Mouse (Mus musculus) liver, embryonic 11.5 days (tissue): ENCODE measurements around the gene Plin4. TPM values are rescaled to one million over a fixed set of nuclear protein-coding genes. Genes with fewer than 3 reads are reported as not detected.

Experiments used
- ATAC-seq: fragments of 200-750 bp; cut with Nextera tagmentation; replicated peaks from 2 replicates; pipeline ENCODE4 v1.8.0; 2017; ENCODE audit warnings: moderate number of reproducible peaks, mild to moderate bottlenecking, moderate TSS enrichment, moderate library complexity; ENCODE audit not compliant: low FRiP score
- DNase-seq: peaks from one replicate; pipeline ENCODE4 v3.0.0-alpha.2; 2017; ENCODE audit warnings: low spot score
- H3K27ac ChIP-seq: fragments of 300-500 bp; sonication (generic); 2 replicates; pipeline ENCODE4 v1.5.1; 2014; ENCODE audit warnings: mild to moderate bottlenecking, low read depth, low read length, control low read depth
- H3K27me3 ChIP-seq: fragments of 300-500 bp; sonication (generic); replicated peaks from 2 replicates; pipeline ENCODE4 v1.6.1; 2014; ENCODE audit warnings: low read length, mixed read lengths; ENCODE audit not compliant: control insufficient read depth, insufficient read depth
- H3K36me3 ChIP-seq: fragments of 300-500 bp; sonication (generic); 2 replicates; pipeline ENCODE4 v1.6.1; 2014; ENCODE audit warnings: mild to moderate bottlenecking, low read length, moderate library complexity, mixed read lengths; ENCODE audit not compliant: control insufficient read depth, insufficient read depth
- H3K4me1 ChIP-seq: fragments of 300-500 bp; sonication (generic); replicated peaks from 2 replicates; pipeline ENCODE4 v1.6.1; 2014; ENCODE audit warnings: low read length, mixed read lengths; ENCODE audit not compliant: control insufficient read depth, insufficient read depth
- H3K4me2 ChIP-seq: fragments of 300-500 bp; sonication (generic); 2 replicates; pipeline ENCODE4 v1.6.1; 2014; ENCODE audit warnings: mild to moderate bottlenecking, control low read depth, moderate library complexity
- H3K4me3 ChIP-seq: fragments of 300-500 bp; sonication (generic); 2 replicates; pipeline ENCODE4 v1.5.1; 2014; ENCODE audit warnings: low read depth, low read length, control low read depth
- H3K9ac ChIP-seq: fragments of 300-500 bp; sonication (generic); 2 replicates; pipeline ENCODE4 v1.6.1; 2014; ENCODE audit warnings: low read depth, low read length, control low read depth
- H3K9me3 ChIP-seq: fragments of 300-500 bp; sonication (generic); 2 replicates; pipeline ENCODE4 v1.6.1; 2016; ENCODE audit warnings: low read length, inconsistent platforms, mixed read lengths; ENCODE audit not compliant: control insufficient read depth
- WGBS: fragments of 180-500 bp; shearing (Covaris S2); extraction: QIAGEN DNeasy Blood & Tissue Kit; methylation state at CpG from one replicate; pipeline ENCODE4 v1.1.7; 2014; 5-methylcytosine and 5-hydroxymethylcytosine counted together
- polyA plus RNA-seq: library from polyadenylated mRNA; unstranded; fragments of >200 nt; fragmentation: Nextera tagmentation; extraction: Ambion mirVana; gene quantifications from 2 replicates; pipeline ENCODE4 v1.2.1, GENCODE M21; 2014

Plin4 gene
- polyA plus RNA-seq, 1 experiment from 2014 or later = 0.14 TPM

DNA sequence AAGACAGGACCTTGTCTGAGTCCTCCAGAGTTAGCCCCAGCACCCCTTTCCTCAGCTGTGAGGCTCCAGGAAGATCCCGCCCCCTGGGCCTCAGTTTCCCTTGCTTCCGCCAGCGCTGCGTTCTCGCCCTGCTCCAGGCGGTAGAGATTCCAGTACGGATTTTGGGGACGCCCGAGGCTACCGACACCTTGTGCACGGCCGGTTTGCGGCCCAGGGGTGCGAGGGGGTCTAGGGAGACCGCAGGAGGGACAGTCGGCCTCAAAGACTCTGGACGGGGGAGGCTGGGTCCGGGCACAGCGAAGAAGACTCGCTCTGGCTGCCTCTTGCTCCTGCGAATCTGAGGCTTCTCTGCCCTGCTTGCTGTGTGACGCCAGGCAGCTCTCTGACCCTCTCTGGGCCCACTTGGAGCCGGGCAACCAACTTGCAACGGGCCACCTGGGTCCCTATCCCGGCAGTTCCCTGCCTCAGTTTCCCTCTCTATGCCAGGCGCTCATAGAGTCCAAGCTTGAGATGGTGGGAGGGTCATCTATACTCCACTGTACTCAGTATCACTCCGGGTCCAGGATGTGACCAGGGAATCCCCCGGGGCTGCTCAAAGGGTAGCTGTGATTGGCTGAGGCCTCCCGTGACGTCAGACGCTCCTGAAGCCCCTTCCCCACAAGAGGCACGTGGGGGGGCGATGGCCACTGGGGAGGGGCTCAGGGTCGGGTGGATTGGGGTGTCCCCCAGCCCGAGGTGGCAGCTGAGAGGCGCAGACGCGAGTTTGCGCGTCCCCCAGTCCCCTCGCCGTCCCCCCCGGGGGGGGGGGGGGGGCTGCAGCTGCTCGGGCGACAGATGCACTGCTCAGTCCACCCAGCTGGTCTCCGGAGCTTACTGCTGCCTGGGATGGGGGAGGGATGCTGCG, 32.4 kb upstream of the Plin4 start:
- H3K27me3 ChIP-seq = peaks cover 86% of the 10 kb centered on the region

DNA sequence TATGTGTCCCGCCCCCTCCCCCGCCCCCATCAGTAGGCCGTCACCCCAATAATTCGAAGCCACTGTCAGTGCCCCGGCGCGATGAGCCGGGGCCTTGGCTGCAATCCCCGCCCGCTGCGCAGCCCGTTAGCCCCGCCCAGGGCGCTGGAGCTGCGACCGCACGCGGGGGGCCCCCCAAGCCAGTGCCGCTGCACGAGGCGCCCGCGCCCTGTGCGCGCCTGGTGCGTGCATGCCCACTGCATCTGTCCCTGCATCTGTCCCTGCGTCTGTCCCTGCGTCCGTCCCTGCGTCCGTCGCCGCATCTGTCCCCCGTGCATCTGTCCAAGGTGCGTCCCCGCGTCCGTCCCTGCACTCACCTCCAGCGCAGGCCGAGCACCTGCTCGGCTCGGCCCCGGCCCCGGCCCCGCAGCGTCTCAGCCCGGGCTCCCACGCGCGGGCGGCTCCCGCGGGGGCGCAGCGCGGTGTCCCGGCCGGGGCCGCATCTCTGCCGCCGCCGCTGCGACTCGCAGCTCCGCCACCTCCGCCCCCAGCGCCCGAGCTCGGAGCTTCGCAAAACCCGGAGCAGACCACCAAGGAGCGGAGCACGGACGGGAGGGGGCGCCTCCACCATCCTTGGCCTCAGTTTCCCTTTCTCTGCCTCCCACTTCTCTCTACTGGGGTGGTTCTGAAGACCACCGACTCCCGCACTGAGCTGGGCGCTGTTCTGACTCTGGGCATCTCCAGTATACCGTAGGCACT, 30.4 kb upstream of the Plin4 start, which contains the start of gene Sema6b:
Gene Sema6b (minus strand): TSS at position 486 of the 738 bp plus-strand sequence.
- no peaks in the 10 kb centered on the region for H3K9me3 ChIP-seq
- ATAC-seq (peak; percentile 43), DNase-seq (peak; percentile 78)
- peak within 1 kb of the TSS; percentile 99 for H3K4me2 ChIP-seq
- peaks cover 67% of the 10 kb centered on the region for H3K27me3 ChIP-seq
- H3K36me3 ChIP-seq = no peaks in the 10 kb centered on the region
- 2% methylated on average over 65 of the region's 79 CpGs for WGBS
- H3K9ac ChIP-seq = peak within 1 kb of the TSS; percentile 52
- peak within 1 kb of the TSS; percentile 70 for H3K4me3 ChIP-seq
- H3K27ac ChIP-seq = no peak within 1 kb of the TSS
- peaks cover 21% of the 10 kb centered on the region for H3K4me1 ChIP-seq

More for the DNA sequence above, 32.4 kb upstream of the Plin4 start:
- ATAC-seq = no peak; the same call in 1 of the 2 replicates
- H3K36me3 ChIP-seq = no peaks in the 10 kb centered on the region
- H3K27ac ChIP-seq = no peak overlapping the region
- peak overlapping the region; percentile 42 for H3K4me3 ChIP-seq
- no peak for DNase-seq
- no peaks in the 10 kb centered on the region for H3K9me3 ChIP-seq
- H3K9ac ChIP-seq = 0 out of 2 replicates have a peak overlapping the region, but pooled peaks have one; percentile 14
- peak overlapping the region; percentile 76 for H3K4me2 ChIP-seq
- H3K4me1 ChIP-seq = peaks cover 20% of the 10 kb centered on the region
- WGBS = 1% methylated on average over 43 of the region's 47 CpGs

DNA sequence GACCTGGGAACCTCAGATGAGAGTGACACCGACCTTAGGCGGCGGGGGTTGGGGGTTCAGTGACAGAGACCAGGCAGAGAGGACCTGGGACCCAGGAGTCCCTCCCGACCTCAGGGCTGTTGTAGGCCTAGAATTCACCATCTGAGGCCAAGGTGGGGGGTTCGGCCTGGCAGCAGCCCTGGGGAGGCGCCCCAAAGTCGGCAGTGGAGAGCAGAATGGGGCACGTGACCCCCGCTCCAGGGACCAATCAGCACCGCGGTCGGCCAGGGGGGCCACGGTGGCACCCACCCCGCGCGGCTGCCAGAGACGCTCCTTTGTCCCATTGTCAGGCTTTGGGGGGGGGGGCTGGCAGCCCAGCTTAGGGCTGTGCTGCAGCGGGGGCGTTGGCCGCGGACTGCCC, 29.8 kb upstream of the Plin4 start:
- Histone ChIP-seq H3K27ac (no peak overlapping the region), H3K36me3 (no peaks in the 10 kb centered on the region), H3K4me1 (peaks cover 28% of the 10 kb centered on the region), H3K9me3 (no peaks in the 10 kb centered on the region), H3K27me3 (peaks cover 60% of the 10 kb centered on the region), H3K4me2 (peak overlapping the region; percentile 99), H3K9ac (peak overlapping the region; percentile 52), H3K4me3 (peak overlapping the region; percentile 70)
- no peak; the same call in 1 of the 2 replicates for ATAC-seq
- no peak for DNase-seq
- 9% methylated on average over 17 of the region's 21 CpGs for WGBS

DNA sequence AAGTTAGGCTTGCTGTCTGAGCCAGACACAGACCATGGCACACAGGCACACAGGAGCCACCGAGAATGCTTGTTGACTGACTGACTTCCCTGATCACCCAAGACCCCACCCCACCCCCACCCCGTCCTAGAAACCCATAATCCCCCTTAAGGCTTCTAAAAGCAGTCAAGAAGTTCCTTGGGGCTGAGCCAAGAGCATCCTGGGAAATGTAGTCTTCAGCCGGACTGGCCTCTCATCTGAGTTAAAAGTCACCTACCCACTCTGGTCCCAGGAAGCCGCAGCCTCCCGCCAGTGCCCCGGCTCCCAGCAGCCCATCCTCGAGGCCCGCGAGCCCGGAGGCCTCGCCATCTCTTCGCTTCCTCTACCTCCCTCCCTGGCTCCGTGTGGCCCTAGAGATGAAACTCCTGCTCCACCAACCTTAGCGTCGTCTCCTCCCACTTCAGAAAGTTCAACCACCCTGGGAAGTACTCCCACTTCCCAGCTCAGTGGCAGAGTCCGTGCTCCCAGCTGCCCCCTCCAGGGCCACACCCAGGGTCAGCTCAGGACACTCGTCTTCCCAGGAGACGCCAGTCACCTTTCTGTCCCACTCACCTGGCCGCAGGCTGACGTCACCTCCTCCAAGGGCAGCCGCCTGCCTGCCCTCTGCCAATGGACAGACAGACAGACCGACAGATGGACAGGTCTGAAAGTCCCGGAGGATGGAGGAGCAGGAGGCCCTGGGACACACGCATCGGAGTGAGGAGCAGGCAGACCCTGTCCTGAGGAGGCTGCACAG, 28.4 kb upstream of the Plin4 start:
- no peak for DNase-seq
- Histone ChIP-seq H3K36me3 (no peaks in the 10 kb centered on the region), H3K27me3 (peaks cover 47% of the 10 kb centered on the region), H3K27ac (no peak overlapping the region), H3K4me3 (no peak overlapping the region), H3K9ac (no peak overlapping the region), H3K4me2 (peak overlapping the region; percentile 3), H3K9me3 (no peaks in the 10 kb centered on the region), H3K4me1 (peaks cover 40% of the 10 kb centered on the region)
- 23% methylated on average over 25 of the region's 25 CpGs for whole genome bisulfite sequencing
- no peak for ATAC-seq

DNA sequence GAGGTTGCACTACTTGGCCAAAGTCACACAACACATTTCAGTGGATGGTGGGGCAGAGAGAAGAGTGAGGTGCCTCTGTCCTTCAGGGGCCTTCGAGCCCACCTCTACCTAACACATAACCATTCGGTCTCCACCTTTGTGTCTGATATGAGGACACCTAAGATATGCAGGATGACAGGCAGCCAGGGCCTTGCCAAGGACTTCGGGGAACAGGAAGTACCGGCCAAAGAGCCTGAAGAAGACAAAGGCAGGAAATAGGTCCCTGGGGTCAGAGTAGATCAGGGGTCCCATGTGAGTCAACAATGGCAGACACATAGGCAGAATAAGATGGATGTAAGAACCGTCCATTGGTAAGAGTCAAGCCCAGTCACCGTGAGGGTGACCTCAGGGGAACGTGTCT, 27.0 kb upstream of the Plin4 start:
- Histone ChIP-seq H3K9ac (no peak overlapping the region), H3K27ac (no peak overlapping the region), H3K36me3 (no peaks in the 10 kb centered on the region), H3K4me3 (no peak overlapping the region), H3K4me2 (no peak overlapping the region), H3K9me3 (no peaks in the 10 kb centered on the region), H3K4me1 (peaks cover 32% of the 10 kb centered on the region), H3K27me3 (peaks cover 33% of the 10 kb centered on the region)
- ATAC-seq (no peak), DNase-seq (no peak)
- 69% methylated on average over 7 of the region's 7 CpGs for WGBS

DNA sequence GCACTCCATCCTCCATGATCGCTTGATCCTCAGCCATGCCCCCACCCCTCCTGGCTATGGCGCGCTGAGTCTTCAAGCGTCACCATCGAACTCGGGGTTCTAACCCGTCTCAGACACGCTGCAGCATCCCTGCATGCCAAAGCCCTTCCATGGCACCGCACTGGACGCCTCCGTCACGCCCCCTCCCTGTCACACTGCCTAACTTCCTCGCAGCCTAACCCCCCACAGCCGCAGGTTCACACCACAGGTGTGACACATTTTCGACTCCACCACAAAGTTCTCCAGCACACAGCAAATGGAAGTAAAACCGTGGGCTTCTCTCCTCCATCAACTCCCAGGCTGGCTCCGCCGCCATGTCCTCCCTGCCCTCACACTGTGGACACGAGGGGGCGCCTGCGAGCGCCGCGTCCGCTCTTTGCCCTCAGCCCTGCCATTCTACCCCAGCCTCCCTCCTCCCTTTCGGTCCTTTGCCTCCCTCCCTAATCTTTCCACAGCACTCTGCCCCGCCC, 24.9 kb upstream of the Plin4 start:
- 2% methylated on average over 27 of the region's 27 CpGs for WGBS
- H3K9ac ChIP-seq = 0 out of 2 replicates have a peak overlapping the region, but pooled peaks have one; percentile 44
- no peaks in the 10 kb centered on the region for H3K9me3 ChIP-seq
- H3K36me3 ChIP-seq = no peaks in the 10 kb centered on the region
- H3K27me3 ChIP-seq = peaks cover 13% of the 10 kb centered on the region
- peak overlapping the region; percentile 77; the same call in 1 of the 2 replicates for H3K27ac ChIP-seq
- DNase-seq (peak; percentile 73), ATAC-seq (peak; percentile 57)
- peak overlapping the region; percentile 92 for H3K4me2 ChIP-seq
- H3K4me1 ChIP-seq = peaks cover 27% of the 10 kb centered on the region
- peak overlapping the region; percentile 54 for H3K4me3 ChIP-seq

DNA sequence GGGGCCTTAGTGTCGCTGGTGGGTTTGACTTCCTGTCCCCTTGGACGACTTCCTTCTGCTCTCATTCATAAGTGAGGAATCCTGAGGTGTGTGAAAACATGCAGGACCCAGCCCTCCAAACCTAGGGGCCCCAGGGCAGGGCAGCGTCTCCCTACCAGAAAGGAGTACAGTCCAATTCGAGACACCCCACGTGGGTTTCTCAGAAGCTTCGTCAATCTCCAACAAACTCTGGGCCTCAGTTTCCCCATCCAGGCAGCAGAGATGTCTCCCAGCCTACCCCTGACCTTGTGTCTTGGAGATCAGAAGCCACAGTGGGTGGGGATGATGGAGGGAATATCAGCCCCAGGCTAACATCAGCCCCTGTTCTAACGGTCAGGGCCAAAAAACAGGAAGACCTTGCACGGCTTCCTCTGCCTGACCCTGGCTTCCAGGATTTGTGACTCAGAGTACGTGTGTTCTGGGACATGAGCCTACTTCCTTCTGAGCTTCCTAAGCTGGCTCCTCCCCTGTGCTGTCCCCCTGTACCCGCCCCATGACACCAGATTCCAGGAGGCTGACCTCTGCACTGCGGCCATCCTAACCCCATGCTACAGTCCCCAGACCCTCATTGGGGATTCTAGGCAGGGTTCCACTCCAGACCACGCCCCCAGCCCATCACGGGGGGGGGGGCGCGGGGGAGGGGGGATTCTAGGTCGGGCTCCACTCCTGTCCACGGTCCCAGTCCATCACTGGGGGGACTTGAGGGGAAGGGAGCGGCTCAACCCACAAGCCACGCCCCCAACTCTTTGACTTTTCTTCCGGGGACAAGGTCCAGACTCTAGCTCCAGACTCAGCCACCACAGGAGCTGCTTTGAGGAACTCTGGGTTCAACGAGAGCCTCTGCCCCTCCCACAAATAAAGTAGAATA, 24.1 kb upstream of the Plin4 start:
- peak; percentile 70 for ATAC-seq
- peak; percentile 73 for DNase-seq
- H3K27ac ChIP-seq = peak overlapping the region; percentile 77
- WGBS = 9% methylated on average over 18 of the region's 21 CpGs
- H3K4me1 ChIP-seq = peaks cover 24% of the 10 kb centered on the region
- H3K4me2 ChIP-seq = peak overlapping the region; percentile 92
- H3K9me3 ChIP-seq = no peaks in the 10 kb centered on the region
- peak overlapping the region; percentile 54 for H3K4me3 ChIP-seq
- H3K9ac ChIP-seq = peak overlapping the region; percentile 35
- peaks cover 5% of the 10 kb centered on the region for H3K27me3 ChIP-seq
- no peaks in the 10 kb centered on the region for H3K36me3 ChIP-seq
